Mouse (Mus musculus) cerebellum, adult 8-10 months (tissue): ENCODE data around the gene Smg8.

ENCODE experiments used
- DNase-seq: peaks from one replicate; pipeline ENCODE4 v3.0.0; 2022

Gene Smg8

GRCm38 (mm10) chr11:87039307-87039963 lies 47.1 kb downstream of the Smg8 start:
- no peak for DNase-seq

- DNase-seq: no peak
Measured at GRCm38 (mm10) chr11:87036180-87036579, 50.4 kb downstream of the Smg8 start.

GRCm38 (mm10) chr11:87028212-87028611 lies 58.4 kb downstream of the Smg8 start:
- no peak for DNase-seq
